ENCODE assay signal across 12 mouse cellular contexts in the genomic region with DNA sequence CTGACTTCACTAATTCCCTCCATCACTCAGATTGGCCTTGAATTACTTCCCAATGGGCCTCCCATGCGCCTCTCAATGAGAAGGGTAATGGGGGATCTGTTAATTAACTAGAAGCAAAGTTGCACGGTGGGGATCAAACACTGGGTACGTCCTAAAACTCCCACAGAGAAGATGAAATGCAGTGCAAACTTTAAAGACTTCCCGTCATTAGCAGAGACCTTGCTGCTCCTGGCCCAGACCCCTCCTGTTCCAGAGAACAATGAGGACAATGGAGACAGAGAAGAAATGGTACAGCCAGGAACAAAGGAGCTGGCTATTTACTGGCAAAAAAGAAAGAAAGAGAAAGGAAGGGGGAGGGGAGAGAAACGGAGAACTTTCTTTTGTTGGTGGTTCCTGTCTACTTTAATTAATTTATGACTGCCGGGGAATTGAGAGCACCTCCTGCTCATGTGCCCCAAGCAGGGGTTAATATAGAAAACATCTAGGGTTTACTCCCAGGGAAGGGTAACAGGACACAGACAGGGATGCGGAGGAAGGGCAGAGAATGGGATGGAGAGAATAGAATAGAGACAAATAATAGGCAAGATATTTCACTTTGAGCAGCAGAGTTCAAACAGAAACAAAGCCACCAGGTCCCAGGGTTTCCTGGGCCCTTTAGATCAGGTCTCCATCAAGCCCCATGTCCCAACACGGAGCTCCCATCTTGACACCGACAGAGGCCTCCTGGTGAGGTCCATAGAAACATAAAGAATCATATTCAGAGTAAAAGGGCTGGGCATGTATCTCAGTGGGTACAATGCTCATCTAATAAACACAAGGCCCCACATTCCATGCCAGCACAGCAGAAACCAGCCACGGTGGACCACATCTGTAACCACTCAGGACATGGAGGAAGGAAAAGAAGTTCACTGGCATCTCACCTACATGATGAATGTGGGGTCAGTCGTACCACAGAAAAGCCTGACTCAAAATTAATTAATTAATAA.
DNase-seq lines count a peak whose midpoint lies in the region; ATAC-seq and TF ChIP-seq lines count a peak whose summit lies in the region.
"Had no signal": no experiment of that assay in that cellular context is flagged by ENCODE, and none has a peak within 500 bp of the region (broad histone marks: within the 10 kb centered on the region; RNA-seq: fewer than 3 reads in every experiment).

No protein-coding gene starts in this region.

- H3K36me3 ChIP-seq in ES-Bruce4 (ENCODE audit: control insufficient read depth, insufficient read depth, low read length, poor library complexity, severe bottlenecking) (no peaks in the 10 kb centered on the region), ES-E14 (ENCODE audit: control insufficient read depth, insufficient read depth, low read length, poor library complexity, severe bottlenecking) (no peaks in the 10 kb centered on the region)
- H3K36me3 ChIP-seq in forebrain, embryonic 12.5 days (replicated peaks) = no peaks in the 10 kb centered on the region
- no peaks in the 10 kb centered on the region for H3K36me3 ChIP-seq in midbrain, embryonic 14.5 days (ENCODE audit: control insufficient read depth, insufficient read depth, low read length)
- H3K36me3 ChIP-seq: G1E had no signal

- H3K27ac ChIP-seq in ES-Bruce4 (ENCODE audit: insufficient read depth, low read length) (no peak overlapping the region), ES-E14 (ENCODE audit: insufficient read depth, low read depth, low read length, poor library complexity, severe bottlenecking) (no peak overlapping the region)
- 0 out of 2 replicates have a peak overlapping the region, but pooled peaks have one; percentile 14 for H3K27ac ChIP-seq in forebrain, embryonic 12.5 days
- peak overlapping the region; percentile 20; the same call in 1 of the 2 replicates for H3K27ac ChIP-seq in midbrain, embryonic 14.5 days (replicated peaks; ENCODE audit: low read depth, low read length)
- no peak overlapping the region for H3K27ac ChIP-seq in cerebellum, adult 2 months (ENCODE audit: insufficient read depth, low read length)

- H3K9me3 ChIP-seq in ES-Bruce4 (replicated peaks; ENCODE audit: control insufficient read depth, insufficient read depth, low read length, poor library complexity, severe bottlenecking) (no peaks in the 10 kb centered on the region), ES-E14 (ENCODE audit: control insufficient read depth, insufficient read depth, low read depth, low read length) (no peaks in the 10 kb centered on the region)
- H3K9me3 ChIP-seq in forebrain, embryonic 12.5 days = no peaks in the 10 kb centered on the region
- no peaks in the 10 kb centered on the region for H3K9me3 ChIP-seq in midbrain, embryonic 14.5 days (ENCODE audit: control insufficient read depth, low read length)

- WGBS in forebrain, embryonic 12.5 days = 16% methylated on average over 11 of the region's 11 CpGs
- WGBS in midbrain, embryonic 14.5 days = 18% methylated on average over 11 of the region's 11 CpGs
- 76% methylated on average over 11 of the region's 11 CpGs for WGBS in cerebellum, adult 2 months

- DNase-seq in ES-E14 (ENCODE audit: low read depth, low spot score) = peak; percentile 77
- DNase-seq in midbrain, embryonic 14.5 days = peak; percentile 44
- DNase-seq in cerebellum, adult 2 months = no peak
- no peak for DNase-seq in adrenal gland, postnatal 14 days
- no peak for DNase-seq in lung, postnatal 25 days (ENCODE audit: low spot score)
- DNase-seq: cerebellum, postnatal 36 days; kidney, adult 18-20 months; lung, adult 18-20 months; thymus, postnatal 4 days had no signal

- H3K4me1 ChIP-seq in ES-Bruce4 (ENCODE audit: control insufficient read depth, insufficient read depth, low read length) = peaks cover 3% of the 10 kb centered on the region
- H3K4me1 ChIP-seq in ES-E14 (ENCODE audit: control insufficient read depth in 2 of 2, insufficient read depth in 2 of 2, low read length in 2 of 2, poor library complexity in 1 of 2) = peaks cover 2 to 13% of the 10 kb centered on the region in 2 experiments; a peak in 3 of 4 replicates
- H3K4me1 ChIP-seq in forebrain, embryonic 12.5 days = peaks cover 28% of the 10 kb centered on the region
- peaks cover 12% of the 10 kb centered on the region; the same call in 1 of the 2 replicates for H3K4me1 ChIP-seq in midbrain, embryonic 14.5 days (ENCODE audit: control insufficient read depth, insufficient read depth, low read length)
- H3K4me1 ChIP-seq in cerebellum, adult 2 months (ENCODE audit: control insufficient read depth, insufficient read depth, low read length) = peaks cover 15% of the 10 kb centered on the region

- peak; percentile 73; the same call in 1 of the 2 replicates for ATAC-seq in forebrain, embryonic 12.5 days (ENCODE audit: low FRiP score)
- no peak; the same call in 1 of the 2 replicates for ATAC-seq in midbrain, embryonic 14.5 days (ENCODE audit: low FRiP score, low TSS enrichment)

- 0 out of 2 replicates have a peak, but pooled peaks have one; percentile 55 for TF ChIP-seq EP300 in ES-Bruce4 (IDR thresholded peaks at IDR 0.05; ENCODE audit: insufficient read depth, low read depth, low read length)

- H3K4me2 ChIP-seq in forebrain, embryonic 12.5 days = peak overlapping the region; percentile 13; the same call in 1 of the 2 replicates
- no peak overlapping the region for H3K4me2 ChIP-seq in midbrain, embryonic 14.5 days (ENCODE audit: low read length)

- no peak for TF ChIP-seq POLR2A in ES-Bruce4 (IDR thresholded peaks at IDR 0.05; ENCODE audit: insufficient read depth, low read length)
- no peak for TF ChIP-seq POLR2A in cerebellum, adult 2 months (IDR thresholded peaks at IDR 0.05; ENCODE audit: borderline replicate concordance, insufficient read depth, low read length)

- H3K9ac ChIP-seq in ES-Bruce4 (ENCODE audit: low read depth, poor library complexity, severe bottlenecking) = no peak overlapping the region
- H3K9ac ChIP-seq in ES-E14 (ENCODE audit: insufficient read depth, low read depth, low read length, poor library complexity, severe bottlenecking) = no peak overlapping the region
- no peak overlapping the region for H3K9ac ChIP-seq in forebrain, embryonic 12.5 days
- no peak overlapping the region for H3K9ac ChIP-seq in midbrain, embryonic 14.5 days (replicated peaks; ENCODE audit: low read length)

- H3K27me3 ChIP-seq in ES-Bruce4 (ENCODE audit: control insufficient read depth, insufficient read depth, low read length, poor library complexity, severe bottlenecking) = no peaks in the 10 kb centered on the region
- H3K27me3 ChIP-seq in forebrain, embryonic 12.5 days = peaks cover 37% of the 10 kb centered on the region
- no peaks in the 10 kb centered on the region for H3K27me3 ChIP-seq in midbrain, embryonic 14.5 days (ENCODE audit: control insufficient read depth, insufficient read depth, low read length)
- no peaks in the 10 kb centered on the region for H3K27me3 ChIP-seq in cerebellum, adult 2 months (ENCODE audit: control insufficient read depth, insufficient read depth, low read length)

- H3K4me3 ChIP-seq in ES-Bruce4 (ENCODE audit: low read depth, low read length) (no peak overlapping the region), ES-E14 (ENCODE audit: insufficient read depth in 1 of 2, low read depth in 1 of 2, low read length in 2 of 2, poor library complexity in 1 of 2, severe bottlenecking in 1 of 2) (no peak overlapping the region)
- no peak overlapping the region for H3K4me3 ChIP-seq in forebrain, embryonic 12.5 days (replicated peaks)
- no peak overlapping the region for H3K4me3 ChIP-seq in midbrain, embryonic 14.5 days (replicated peaks; ENCODE audit: low read depth, low read length)
- H3K4me3 ChIP-seq in cerebellum, adult 2 months (replicated peaks; ENCODE audit: insufficient read depth, low read depth, low read length) = no peak overlapping the region

- no peak for TF ChIP-seq CTCF in ES-Bruce4 (IDR thresholded peaks at IDR 0.05; ENCODE audit: low read depth, low read length)
- no peak for TF ChIP-seq CTCF in cerebellum, adult 2 months (IDR thresholded peaks at IDR 0.05; ENCODE audit: borderline replicate concordance, insufficient read depth, low read depth, low read length)

- in situ Hi-C loops in ES-E14 (cut with MboI; ENCODE audit: low sequenced_read_pairs in 2 of 2, unreplicated experiment in 2 of 2) = no loop called here

TF ChIP-seq in ES-E14, 5 proteins besides CTCF, POLR2A, EP300 and RAD21:
- TF ChIP-seq ZNF384 (IDR thresholded peaks at IDR 0.05; ENCODE audit: low read depth, low read length) (no peak), ZC3H11A (IDR thresholded peaks at IDR 0.05; ENCODE audit: borderline replicate concordance, low read depth, low read length) (no peak), HCFC1 (IDR thresholded peaks at IDR 0.05; ENCODE audit: borderline replicate concordance, insufficient read depth, low read length) (no peak), CHD2 (IDR thresholded peaks at IDR 0.05; ENCODE audit: low read depth, low read length) (no peak; the same call in 1 of the 2 replicates), MAFK (IDR thresholded peaks at IDR 0.05; ENCODE audit: insufficient read depth, low read depth, low read length) (no peak)
TF ChIP-seq in ES-E14: peak in this region for 0.

Comparison
In these comparisons a context has a peak if more than half of its experiments do, and no peak if none do; other contexts are left out.
1. H3K27ac ChIP-seq: peak in forebrain, embryonic 12.5 days (single experiment) and midbrain, embryonic 14.5 days (single experiment); none in ES-Bruce4 (single experiment), ES-E14 (single experiment) and cerebellum, adult 2 months (single experiment).
2. DNase-seq: peak in ES-E14 (single experiment) and midbrain, embryonic 14.5 days (single experiment); none in cerebellum, adult 2 months (0 of 2), adrenal gland, postnatal 14 days (single experiment) and lung, postnatal 25 days (single experiment).